Mouse (Mus musculus): Measurements from ENCODE around the gene Iqcf3. TPM values are rescaled to one million over a fixed set of nuclear protein-coding genes. Genes with fewer than 3 reads are reported as not detected.

Iqcf3 gene
- polyA plus RNA-seq, 1 experiment from 2014 or later: not detected

DNA sequence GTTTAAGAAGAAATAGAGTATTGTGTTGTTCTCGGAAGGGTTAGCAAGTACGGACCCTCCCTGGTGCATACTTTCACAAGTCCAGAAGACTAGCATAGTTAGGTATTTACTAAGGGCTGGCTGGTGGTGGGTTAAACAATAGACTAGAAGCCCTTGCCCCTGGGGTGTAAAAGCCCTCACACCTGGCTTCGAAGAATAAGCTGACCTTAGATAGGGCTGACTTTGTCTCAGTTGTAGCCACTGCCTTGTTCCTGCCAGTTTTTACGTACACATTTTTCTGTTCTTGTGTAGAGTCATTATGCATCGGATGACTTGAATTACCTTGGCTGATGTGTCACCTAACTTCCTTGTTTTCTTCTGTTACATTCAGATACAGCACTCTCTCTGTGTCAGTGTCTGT is 11.9 kb upstream of the Iqcf3 start:
- Histone ChIP-seq H3K4me2 (ENCODE audit: low read depth, low read length) (no peak overlapping the region), H3K4me1 (ENCODE audit: control insufficient read depth, low read depth, low read length) (no peaks in the 10 kb centered on the region), H3K9me3 (replicated peaks; ENCODE audit: control insufficient read depth, low read length) (no peaks in the 10 kb centered on the region), H3K27ac (ENCODE audit: low read length) (no peak overlapping the region), H3K36me3 (ENCODE audit: control insufficient read depth, insufficient read depth) (no peaks in the 10 kb centered on the region), H3K27me3 (ENCODE audit: control insufficient read depth, insufficient read depth, low read depth, low read length) (no peaks in the 10 kb centered on the region), H3K9ac (ENCODE audit: low read depth, low read length) (no peak overlapping the region), H3K4me3 (ENCODE audit: low read depth, low read length) (no peak overlapping the region)
- no peak for ATAC-seq (ENCODE audit: low read depth)
- 69% methylated on average over 5 of the region's 5 CpGs for WGBS (ENCODE audit: insufficient replicate concordance)

DNA sequence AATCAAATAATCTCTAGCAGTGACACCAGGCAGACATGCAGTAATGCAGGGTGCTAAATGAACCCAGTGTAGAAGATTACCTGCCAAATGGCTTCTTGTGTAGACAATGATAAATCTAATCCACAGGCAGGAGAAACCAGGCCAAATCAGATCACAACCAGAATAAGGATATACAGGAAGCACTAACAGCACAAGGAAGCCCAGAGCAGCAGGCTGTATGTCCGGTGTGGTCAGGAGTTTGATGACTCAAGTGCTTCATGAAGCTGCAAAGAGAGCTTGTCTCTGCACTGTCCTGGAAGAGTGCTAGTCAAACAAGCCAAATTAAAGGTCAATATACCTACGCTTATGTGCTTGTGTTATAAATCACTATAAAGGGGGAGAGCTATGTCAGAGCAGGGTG is 10.8 kb upstream of the Iqcf3 start:
- Histone ChIP-seq H3K9me3 (replicated peaks; ENCODE audit: control insufficient read depth, low read length) (no peaks in the 10 kb centered on the region), H3K9ac (ENCODE audit: low read depth, low read length) (no peak overlapping the region), H3K4me2 (ENCODE audit: low read depth, low read length) (no peak overlapping the region), H3K27ac (ENCODE audit: low read length) (no peak overlapping the region), H3K27me3 (ENCODE audit: control insufficient read depth, insufficient read depth, low read depth, low read length) (no peaks in the 10 kb centered on the region), H3K4me1 (ENCODE audit: control insufficient read depth, low read depth, low read length) (no peaks in the 10 kb centered on the region), H3K4me3 (ENCODE audit: low read depth, low read length) (no peak overlapping the region), H3K36me3 (ENCODE audit: control insufficient read depth, insufficient read depth) (no peaks in the 10 kb centered on the region)
- ATAC-seq (ENCODE audit: low read depth): no peak
- 55% methylated on average over 2 of the region's 2 CpGs for WGBS (ENCODE audit: insufficient replicate concordance)

DNA sequence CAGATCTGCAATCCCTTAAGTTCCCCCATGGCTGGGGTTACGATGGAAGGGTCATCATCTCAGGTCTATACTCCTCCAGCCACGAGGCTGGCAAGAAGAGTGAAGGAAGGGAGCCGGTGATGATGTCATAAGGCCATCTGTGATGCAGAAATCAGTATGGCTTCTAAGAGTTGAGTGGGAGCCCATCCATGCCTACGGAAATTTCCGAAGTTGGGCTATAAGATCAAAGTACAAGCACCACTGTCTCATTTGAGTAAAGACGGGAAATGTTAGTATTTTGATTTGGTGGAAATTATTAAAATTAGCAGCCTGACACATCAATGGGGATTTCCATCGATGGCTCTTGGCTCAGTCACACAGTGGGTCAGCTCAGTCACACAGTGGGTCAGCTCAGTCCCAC is 9.5 kb upstream of the Iqcf3 start, which contains the start of gene Iqcf4:
Iqcf4 (minus strand) TSS at position 101 of the 400 bp plus-strand sequence.
- H3K9me3 ChIP-seq (replicated peaks; ENCODE audit: control insufficient read depth, low read length): no peaks in the 10 kb centered on the region
- no peak within 1 kb of the TSS for H3K4me2 ChIP-seq (ENCODE audit: low read depth, low read length)
- no peak within 1 kb of the TSS for H3K4me3 ChIP-seq (ENCODE audit: low read depth, low read length)
- H3K27me3 ChIP-seq (ENCODE audit: control insufficient read depth, insufficient read depth, low read depth, low read length): no peaks in the 10 kb centered on the region
- ATAC-seq (ENCODE audit: low read depth): no peak
- no peaks in the 10 kb centered on the region for H3K36me3 ChIP-seq (ENCODE audit: control insufficient read depth, insufficient read depth)
- WGBS (ENCODE audit: insufficient replicate concordance): 68% methylated on average over 7 of the region's 7 CpGs
- no peak within 1 kb of the TSS for H3K27ac ChIP-seq (ENCODE audit: low read length)
- H3K4me1 ChIP-seq (ENCODE audit: control insufficient read depth, low read depth, low read length): no peaks in the 10 kb centered on the region
- H3K9ac ChIP-seq (ENCODE audit: low read depth, low read length): no peak within 1 kb of the TSS

- H3K4me2 ChIP-seq (ENCODE audit: low read depth, low read length): peak overlapping the region; percentile 18; the same call in 1 of the 2 replicates
- 33% methylated on average over 11 of the region's 11 CpGs for WGBS (ENCODE audit: insufficient replicate concordance)
- no peaks in the 10 kb centered on the region for H3K4me1 ChIP-seq (ENCODE audit: control insufficient read depth, low read depth, low read length)
- no peaks in the 10 kb centered on the region for H3K36me3 ChIP-seq (ENCODE audit: control insufficient read depth, insufficient read depth)
- ATAC-seq (ENCODE audit: low read depth): 0 out of 2 replicates have a peak, but pooled peaks have one; percentile 43
- no peak overlapping the region for H3K9ac ChIP-seq (ENCODE audit: low read depth, low read length)
- no peak overlapping the region for H3K4me3 ChIP-seq (ENCODE audit: low read depth, low read length)
- no peaks in the 10 kb centered on the region for H3K9me3 ChIP-seq (replicated peaks; ENCODE audit: control insufficient read depth, low read length)
- no peaks in the 10 kb centered on the region for H3K27me3 ChIP-seq (ENCODE audit: control insufficient read depth, insufficient read depth, low read depth, low read length)
- H3K27ac ChIP-seq (ENCODE audit: low read length): no peak overlapping the region
Observed at GRCm38 (mm10) chr9:106566437-106566836, 5.0 kb upstream of the Iqcf3 start.

- WGBS (ENCODE audit: insufficient replicate concordance): 58% methylated on average over 8 of the region's 8 CpGs
- Histone ChIP-seq H3K4me1 (ENCODE audit: control insufficient read depth, low read depth, low read length) (no peaks in the 10 kb centered on the region), H3K4me2 (ENCODE audit: low read depth, low read length) (no peak overlapping the region), H3K9me3 (replicated peaks; ENCODE audit: control insufficient read depth, low read length) (no peaks in the 10 kb centered on the region), H3K9ac (ENCODE audit: low read depth, low read length) (no peak overlapping the region), H3K36me3 (ENCODE audit: control insufficient read depth, insufficient read depth) (no peaks in the 10 kb centered on the region), H3K27me3 (ENCODE audit: control insufficient read depth, insufficient read depth, low read depth, low read length) (no peaks in the 10 kb centered on the region), H3K4me3 (ENCODE audit: low read depth, low read length) (no peak overlapping the region), H3K27ac (ENCODE audit: low read length) (no peak overlapping the region)
- no peak for ATAC-seq (ENCODE audit: low read depth)
Observed at GRCm38 (mm10) chr9:106564025-106564424, 2.6 kb upstream of the Iqcf3 start.

- H3K4me3 ChIP-seq (ENCODE audit: low read depth, low read length): no peak overlapping the region
- no peak for ATAC-seq (ENCODE audit: low read depth)
- H3K4me1 ChIP-seq (ENCODE audit: control insufficient read depth, low read depth, low read length): no peaks in the 10 kb centered on the region
- H3K9me3 ChIP-seq (replicated peaks; ENCODE audit: control insufficient read depth, low read length): no peaks in the 10 kb centered on the region
- WGBS (ENCODE audit: insufficient replicate concordance): 74% methylated on average over 11 of the region's 11 CpGs
- no peaks in the 10 kb centered on the region for H3K36me3 ChIP-seq (ENCODE audit: control insufficient read depth, insufficient read depth)
- no peak overlapping the region for H3K27ac ChIP-seq (ENCODE audit: low read length)
- no peak overlapping the region for H3K9ac ChIP-seq (ENCODE audit: low read depth, low read length)
- no peaks in the 10 kb centered on the region for H3K27me3 ChIP-seq (ENCODE audit: control insufficient read depth, insufficient read depth, low read depth, low read length)
- no peak overlapping the region for H3K4me2 ChIP-seq (ENCODE audit: low read depth, low read length)
Observed at GRCm38 (mm10) chr9:106562291-106562690, 860 bp upstream of the Iqcf3 start.

GRCm38 (mm10) chr9:106534975-106535374 is 26.5 kb downstream of the Iqcf3 start:
- no peak overlapping the region for H3K9ac ChIP-seq (ENCODE audit: low read depth, low read length)
- H3K9me3 ChIP-seq (replicated peaks; ENCODE audit: control insufficient read depth, low read length): no peaks in the 10 kb centered on the region
- no peak for ATAC-seq (ENCODE audit: low read depth)
- WGBS (ENCODE audit: insufficient replicate concordance): 78% methylated on average over 11 of the region's 11 CpGs
- no peak overlapping the region for H3K4me2 ChIP-seq (ENCODE audit: low read depth, low read length)
- H3K27ac ChIP-seq (ENCODE audit: low read length): no peak overlapping the region
- H3K27me3 ChIP-seq (ENCODE audit: control insufficient read depth, insufficient read depth, low read depth, low read length): no peaks in the 10 kb centered on the region
- H3K4me3 ChIP-seq (ENCODE audit: low read depth, low read length): no peak overlapping the region
- H3K4me1 ChIP-seq (ENCODE audit: control insufficient read depth, low read depth, low read length): no peaks in the 10 kb centered on the region
- H3K36me3 ChIP-seq (ENCODE audit: control insufficient read depth, insufficient read depth): no peaks in the 10 kb centered on the region

GRCm38 (mm10) chr9:106534296-106534695 is 27.1 kb downstream of the Iqcf3 start:
- no peaks in the 10 kb centered on the region for H3K4me1 ChIP-seq (ENCODE audit: control insufficient read depth, low read depth, low read length)
- no peaks in the 10 kb centered on the region for H3K36me3 ChIP-seq (ENCODE audit: control insufficient read depth, insufficient read depth)
- H3K27me3 ChIP-seq (ENCODE audit: control insufficient read depth, insufficient read depth, low read depth, low read length): no peaks in the 10 kb centered on the region
- WGBS (ENCODE audit: insufficient replicate concordance): 77% methylated on average over 7 of the region's 7 CpGs
- ATAC-seq (ENCODE audit: low read depth): no peak
- no peak overlapping the region for H3K4me3 ChIP-seq (ENCODE audit: low read depth, low read length)
- H3K9ac ChIP-seq (ENCODE audit: low read depth, low read length): no peak overlapping the region
- H3K27ac ChIP-seq (ENCODE audit: low read length): no peak overlapping the region
- no peak overlapping the region for H3K4me2 ChIP-seq (ENCODE audit: low read depth, low read length)
- no peaks in the 10 kb centered on the region for H3K9me3 ChIP-seq (replicated peaks; ENCODE audit: control insufficient read depth, low read length)

DNA sequence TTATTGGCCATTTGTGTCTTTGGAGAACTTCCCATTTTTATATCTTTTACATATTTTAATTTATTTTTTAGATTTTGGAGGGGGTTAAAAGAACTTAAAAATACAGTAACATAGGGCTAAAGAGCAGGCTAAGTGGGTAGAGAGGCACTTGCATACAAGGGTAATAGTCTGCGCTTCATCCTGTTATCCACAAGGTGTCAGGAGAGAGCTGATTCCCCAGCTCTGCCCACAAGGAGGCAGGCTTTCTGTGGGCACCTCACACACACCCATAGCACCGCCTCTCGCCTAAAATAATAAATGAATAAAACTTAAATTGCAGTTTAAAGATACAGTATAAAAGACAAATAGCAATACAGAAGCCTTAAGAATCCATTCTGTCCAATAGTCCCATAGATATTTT is 29.6 kb downstream of the Iqcf3 start:
- H3K4me3 ChIP-seq (ENCODE audit: low read depth, low read length): no peak overlapping the region
- no peaks in the 10 kb centered on the region for H3K4me1 ChIP-seq (ENCODE audit: control insufficient read depth, low read depth, low read length)
- no peaks in the 10 kb centered on the region for H3K27me3 ChIP-seq (ENCODE audit: control insufficient read depth, insufficient read depth, low read depth, low read length)
- ATAC-seq (ENCODE audit: low read depth): no peak
- H3K9ac ChIP-seq (ENCODE audit: low read depth, low read length): no peak overlapping the region
- H3K4me2 ChIP-seq (ENCODE audit: low read depth, low read length): no peak overlapping the region
- 15% methylated on average over 3 of the region's 3 CpGs for WGBS (ENCODE audit: insufficient replicate concordance)
- no peaks in the 10 kb centered on the region for H3K36me3 ChIP-seq (ENCODE audit: control insufficient read depth, insufficient read depth)
- H3K27ac ChIP-seq (ENCODE audit: low read length): no peak overlapping the region
- H3K9me3 ChIP-seq (replicated peaks; ENCODE audit: control insufficient read depth, low read length): no peaks in the 10 kb centered on the region

Data from liver, embryonic 16.5 days (tissue).